Mouse (Mus musculus) midbrain, postnatal 0 days (tissue): ENCODE results near the gene Chrna1. TPM values are rescaled to one million over a fixed set of nuclear protein-coding genes. Genes with fewer than 3 reads are reported as not detected.

ENCODE experiments used
- ATAC-seq: fragments of 200-750 bp; cut with Nextera tagmentation; 2 replicates; pipeline ENCODE4 v1.8.0; 2017; ENCODE audit warnings: moderate number of reproducible peaks, mild to moderate bottlenecking, moderate TSS enrichment, moderate library complexity; ENCODE audit not compliant: low FRiP score
- DNase-seq: peaks from one replicate; pipeline ENCODE4 v3.0.0-alpha.2; 2015; ENCODE audit warnings: low spot score
- H3K27ac ChIP-seq: fragments of 300-500 bp; sonication (generic); 2 replicates; pipeline ENCODE4 v1.5.1; 2014; ENCODE audit warnings: low read depth, mild to moderate bottlenecking, low read length, mixed read lengths
- H3K27me3 ChIP-seq: fragments of 300-500 bp; sonication (generic); 2 replicates; pipeline ENCODE4 v1.6.1; 2014; ENCODE audit warnings: low read length, control low read depth, mixed read lengths; ENCODE audit not compliant: insufficient read depth
- H3K36me3 ChIP-seq: fragments of 300-500 bp; sonication (generic); 2 replicates; pipeline ENCODE4 v1.6.1; 2014; ENCODE audit warnings: low read length, control low read depth, mixed read lengths; ENCODE audit not compliant: insufficient read depth
- H3K4me1 ChIP-seq: fragments of 300-500 bp; sonication (generic); 2 replicates; pipeline ENCODE4 v1.6.1; 2014; ENCODE audit warnings: mild to moderate bottlenecking, control low read depth, antibody characterized with exemption, low read length, mixed read lengths; ENCODE audit not compliant: insufficient read depth
- H3K4me2 ChIP-seq: fragments of 300-500 bp; sonication (generic); 2 replicates; pipeline ENCODE4 v1.6.1; 2014; ENCODE audit warnings: low read depth, mild to moderate bottlenecking, low read length, mixed read lengths; ENCODE audit not compliant: poor library complexity, severe bottlenecking
- H3K4me3 ChIP-seq: fragments of 300-500 bp; sonication (generic); 2 replicates; pipeline ENCODE4 v1.5.1; 2014; ENCODE audit warnings: low read depth, mild to moderate bottlenecking, low read length, moderate library complexity
- H3K9ac ChIP-seq: fragments of 300-500 bp; sonication (generic); replicated peaks from 2 replicates; pipeline ENCODE4 v1.6.1; 2014; ENCODE audit warnings: mild to moderate bottlenecking, low read length, moderate library complexity, mixed read lengths; ENCODE audit not compliant: poor library complexity, severe bottlenecking
- H3K9me3 ChIP-seq: fragments of 300-500 bp; sonication (generic); 2 replicates; pipeline ENCODE4 v1.6.1; 2016; ENCODE audit warnings: low read length, control low read depth
- CTCF ChIP-seq: IDR thresholded peaks from 2 replicates; pipeline ENCODE4 v1.5.1; 2016; ENCODE audit warnings: antibody characterized with exemption, mild to moderate bottlenecking
- WGBS: fragments of 180-500 bp; shearing (Covaris S2); extraction: QIAGEN DNeasy Blood & Tissue Kit; methylation state at CpG from one replicate; pipeline ENCODE4 v1.1.7; 2014; 5-methylcytosine and 5-hydroxymethylcytosine counted together
- polyA plus RNA-seq: library from polyadenylated mRNA; unstranded; fragments of >200 nt; fragmentation: Nextera tagmentation; extraction: Ambion mirVana; gene quantifications from 2 replicates; pipeline ENCODE4 v1.2.1, GENCODE M21; 2015
- total RNA-seq: library from RNA; depleted of rRNA; stranded (reverse); fragments of >200 nt; gene quantifications from 2 replicates; pipeline ENCODE4 v1.2.3, GENCODE M21; 2014; rRNA removed

The Chrna1 gene
- total RNA-seq (0.22 TPM in 1 of 2 replicates, not detected in the other), polyA plus RNA-seq (0.25 and 0.31 TPM in 2 replicates)

DNA sequence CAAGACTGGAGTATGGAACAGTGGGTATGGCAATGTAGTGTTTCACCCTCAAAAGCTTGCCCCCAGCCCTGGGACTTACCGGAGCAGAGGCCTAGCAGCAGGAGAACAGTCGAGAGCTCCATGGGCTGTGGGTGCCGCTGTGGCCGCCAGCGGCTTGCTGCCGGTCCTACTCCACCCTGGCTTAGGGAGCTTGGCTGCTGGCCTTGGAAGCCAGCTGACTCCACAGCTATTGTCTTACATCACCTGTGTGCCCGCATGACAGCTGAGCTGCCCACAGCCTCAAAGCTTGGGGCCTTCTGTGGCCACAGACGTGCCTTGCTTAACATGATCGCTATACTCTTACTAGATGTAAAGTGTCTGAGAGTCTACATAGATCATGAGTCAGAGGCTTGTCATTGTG is at the start of gene Chrna1:
Chrna1 (minus strand) TSS at position 173 of the 400 bp plus-strand sequence.
- Histone ChIP-seq H3K4me2 (no peak within 1 kb of the TSS), H3K9me3 (no peaks in the 10 kb centered on the region), H3K4me1 (no peaks in the 10 kb centered on the region), H3K27ac (no peak within 1 kb of the TSS), H3K36me3 (no peaks in the 10 kb centered on the region), H3K27me3 (no peaks in the 10 kb centered on the region), H3K4me3 (no peak within 1 kb of the TSS), H3K9ac (no peak within 1 kb of the TSS)
- no peak for DNase-seq
- 92% methylated on average over 9 of the region's 9 CpGs for WGBS
- no peak for TF ChIP-seq CTCF
- no peak for ATAC-seq

GRCm38 (mm10) chr2:73618486-73619052 is 38.4 kb upstream of the Chrna1 start:
- TF ChIP-seq CTCF, result no peak
- DNase-seq, result no peak
- Histone ChIP-seq H3K27me3 (no peaks in the 10 kb centered on the region), H3K4me2 (no peak overlapping the region), H3K9me3 (no peaks in the 10 kb centered on the region), H3K4me1 (no peaks in the 10 kb centered on the region), H3K4me3 (no peak overlapping the region), H3K36me3 (peaks cover 19% of the 10 kb centered on the region), H3K27ac (no peak overlapping the region), H3K9ac (no peak overlapping the region)
- ATAC-seq, result no peak
- WGBS, result 90% methylated on average over 4 of the region's 4 CpGs

- no peak for ATAC-seq
- DNase-seq, result no peak
- H3K4me2 ChIP-seq, result no peak overlapping the region
- no peak overlapping the region for H3K9ac ChIP-seq
- no peak overlapping the region for H3K4me3 ChIP-seq
- peaks cover 30% of the 10 kb centered on the region for H3K36me3 ChIP-seq
- no peaks in the 10 kb centered on the region for H3K9me3 ChIP-seq
- no peaks in the 10 kb centered on the region for H3K4me1 ChIP-seq
- no peak overlapping the region for H3K27ac ChIP-seq
- TF ChIP-seq CTCF, result no peak
- 83% methylated on average over 17 of the region's 17 CpGs for WGBS
- H3K27me3 ChIP-seq, result no peaks in the 10 kb centered on the region
These were observed 36.4 kb upstream of the Chrna1 start for GRCm38 (mm10) chr2:73616434-73617057.

DNA sequence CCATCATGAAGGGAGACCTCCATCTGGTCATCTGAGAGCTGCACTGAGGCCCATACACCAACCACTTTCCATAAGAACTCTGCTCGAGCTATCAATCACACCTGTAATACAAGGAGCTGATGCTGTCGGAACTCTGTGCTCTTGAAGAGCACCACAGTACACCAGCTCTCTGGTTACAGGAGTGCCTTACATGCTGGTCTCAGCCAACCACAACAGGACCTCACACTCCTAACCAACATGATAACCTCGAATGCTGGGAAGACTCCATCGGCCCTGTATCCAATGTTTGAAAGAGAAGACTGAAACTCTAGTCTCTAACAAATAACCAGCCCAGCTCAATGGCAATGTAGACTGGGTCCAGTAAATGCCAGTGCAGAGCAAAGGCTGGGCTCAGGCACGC is 35.3 kb upstream of the Chrna1 start:
- no peak for TF ChIP-seq CTCF
- Histone ChIP-seq H3K27ac (no peak overlapping the region), H3K4me2 (no peak overlapping the region), H3K9me3 (no peaks in the 10 kb centered on the region), H3K4me1 (no peaks in the 10 kb centered on the region), H3K36me3 (peaks cover 36% of the 10 kb centered on the region), H3K27me3 (no peaks in the 10 kb centered on the region), H3K4me3 (no peak overlapping the region), H3K9ac (no peak overlapping the region)
- DNase-seq, result no peak
- WGBS, result 92% methylated on average over 5 of the region's 5 CpGs
- no peak for ATAC-seq

GRCm38 (mm10) chr2:73614303-73614702 is 34.2 kb upstream of the Chrna1 start:
- H3K36me3 ChIP-seq, result peaks cover 36% of the 10 kb centered on the region
- no peak for ATAC-seq
- H3K9me3 ChIP-seq, result no peaks in the 10 kb centered on the region
- WGBS, result 96% methylated on average over 8 of the region's 8 CpGs
- H3K27ac ChIP-seq, result no peak overlapping the region
- H3K4me2 ChIP-seq, result no peak overlapping the region
- H3K4me3 ChIP-seq, result no peak overlapping the region
- no peaks in the 10 kb centered on the region for H3K27me3 ChIP-seq
- no peak for DNase-seq
- no peak for TF ChIP-seq CTCF
- H3K9ac ChIP-seq, result no peak overlapping the region
- H3K4me1 ChIP-seq, result no peaks in the 10 kb centered on the region

- Histone ChIP-seq H3K4me3 (no peak overlapping the region), H3K36me3 (peaks cover 36% of the 10 kb centered on the region), H3K4me2 (no peak overlapping the region), H3K27ac (no peak overlapping the region), H3K9me3 (no peaks in the 10 kb centered on the region), H3K9ac (no peak overlapping the region), H3K4me1 (no peaks in the 10 kb centered on the region), H3K27me3 (no peaks in the 10 kb centered on the region)
- WGBS, result 95% methylated on average over 7 of the region's 7 CpGs
- no peak for DNase-seq
- no peak for TF ChIP-seq CTCF
- no peak for ATAC-seq
These were observed 32.8 kb upstream of the Chrna1 start for GRCm38 (mm10) chr2:73612941-73613340.
